Mouse (Mus musculus): ENCODE measurements around the gene Tppp2. TPM values are rescaled to one million over a fixed set of nuclear protein-coding genes. Genes with fewer than 3 reads are reported as not detected.
A peak's percentile ranks its signal among the peaks of the same experiment; 100 is the strongest.

Tppp2 gene
- polyA plus RNA-seq, 2 experiments = not detected

DNA sequence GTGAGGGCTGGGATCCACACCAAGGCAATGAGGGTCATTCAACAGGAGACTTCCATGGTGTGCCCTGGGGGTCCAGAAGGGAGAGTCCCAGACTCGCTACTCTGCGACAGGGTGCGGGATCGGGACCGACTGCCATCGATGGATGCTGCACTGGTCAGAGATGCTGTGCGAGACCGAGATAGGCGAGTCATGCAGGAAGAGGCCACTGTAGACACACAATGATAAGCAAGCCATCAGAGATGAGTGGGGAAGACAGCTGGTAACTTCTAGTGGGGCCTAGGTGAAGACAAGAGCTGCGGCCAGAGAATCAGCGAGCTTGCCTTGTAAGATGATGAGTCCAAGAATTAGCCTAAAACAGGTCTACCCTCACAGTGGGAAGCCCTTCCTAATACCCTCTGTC, 12.1 kb upstream of the Tppp2 start:
- Histone ChIP-seq H3K4me2 (ENCODE audit: low read depth) (peak overlapping the region; percentile 37), H3K27ac (no peak overlapping the region), H3K36me3 (replicated peaks; ENCODE audit: control insufficient read depth, insufficient read depth, low read depth) (no peaks in the 10 kb centered on the region), H3K4me1 (replicated peaks; ENCODE audit: control insufficient read depth in 2 of 2, insufficient read depth in 2 of 2, low read length in 1 of 2) (peaks cover 17 to 30% of the 10 kb centered on the region in 2 experiments), H3K4me3 (ENCODE audit: insufficient read depth in 1 of 2, low read depth in 2 of 2, low read length in 2 of 2) (no peak overlapping the region), H3K9ac (replicated peaks) (peak overlapping the region; percentile 27), H3K9me3 (ENCODE audit: control insufficient read depth, low read length) (no peaks in the 10 kb centered on the region), H3K27me3 (ENCODE audit: control insufficient read depth, insufficient read depth, low read length) (no peaks in the 10 kb centered on the region)
- 20% methylated on average over 11 of the region's 11 CpGs for WGBS (ENCODE audit: insufficient replicate concordance)
- ATAC-seq (ENCODE audit: insufficient read depth) = peak; percentile 74
- no peak for DNase-seq (ENCODE audit: low read depth in 3 of 3, low spot score in 3 of 3)
- TF ChIP-seq EP300 (IDR thresholded peaks at IDR 0.05; ENCODE audit: low read depth) = no peak
- no peak for TF ChIP-seq CTCF (IDR thresholded peaks at IDR 0.05; ENCODE audit: low read depth)

DNA sequence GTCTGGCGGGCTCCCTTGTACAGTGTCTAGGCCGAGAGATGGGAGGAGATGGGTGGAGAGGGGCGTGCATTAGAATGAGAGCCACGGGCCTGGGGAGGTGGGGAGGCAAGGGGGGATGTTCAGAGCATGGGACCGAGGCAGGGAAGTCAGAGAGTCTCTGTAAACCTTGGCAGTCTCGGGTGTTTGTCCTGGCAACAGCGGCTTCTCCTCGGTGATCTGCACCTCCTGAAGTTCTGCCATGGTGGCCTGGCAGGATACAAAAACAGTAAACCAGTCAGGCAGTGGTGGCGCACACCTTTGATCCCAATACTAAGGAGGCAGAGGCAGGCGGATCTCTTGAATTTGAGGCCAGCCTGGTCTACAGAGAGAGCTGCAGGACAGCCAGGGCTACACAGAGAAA, 6.9 kb upstream of the Tppp2 start:
- H3K9me3 ChIP-seq (ENCODE audit: control insufficient read depth, low read length) = no peaks in the 10 kb centered on the region
- H3K27ac ChIP-seq = no peak overlapping the region
- WGBS (ENCODE audit: insufficient replicate concordance) = 67% methylated on average over 10 of the region's 10 CpGs
- ATAC-seq (ENCODE audit: insufficient read depth) = no peak
- no peak for DNase-seq (ENCODE audit: low read depth in 3 of 3, low spot score in 3 of 3)
- TF ChIP-seq EP300 (IDR thresholded peaks at IDR 0.05; ENCODE audit: low read depth) = no peak
- H3K27me3 ChIP-seq (ENCODE audit: control insufficient read depth, insufficient read depth, low read length) = peaks cover 13% of the 10 kb centered on the region
- H3K4me1 ChIP-seq (replicated peaks; ENCODE audit: control insufficient read depth in 2 of 2, insufficient read depth in 2 of 2, low read length in 1 of 2) = peaks cover 14 to 21% of the 10 kb centered on the region in 2 experiments
- H3K4me2 ChIP-seq (ENCODE audit: low read depth) = no peak overlapping the region
- H3K4me3 ChIP-seq (ENCODE audit: insufficient read depth in 1 of 2, low read depth in 2 of 2, low read length in 2 of 2) = no peak overlapping the region
- H3K36me3 ChIP-seq (replicated peaks; ENCODE audit: control insufficient read depth, insufficient read depth, low read depth) = no peaks in the 10 kb centered on the region
- H3K9ac ChIP-seq (replicated peaks) = no peak overlapping the region

DNA sequence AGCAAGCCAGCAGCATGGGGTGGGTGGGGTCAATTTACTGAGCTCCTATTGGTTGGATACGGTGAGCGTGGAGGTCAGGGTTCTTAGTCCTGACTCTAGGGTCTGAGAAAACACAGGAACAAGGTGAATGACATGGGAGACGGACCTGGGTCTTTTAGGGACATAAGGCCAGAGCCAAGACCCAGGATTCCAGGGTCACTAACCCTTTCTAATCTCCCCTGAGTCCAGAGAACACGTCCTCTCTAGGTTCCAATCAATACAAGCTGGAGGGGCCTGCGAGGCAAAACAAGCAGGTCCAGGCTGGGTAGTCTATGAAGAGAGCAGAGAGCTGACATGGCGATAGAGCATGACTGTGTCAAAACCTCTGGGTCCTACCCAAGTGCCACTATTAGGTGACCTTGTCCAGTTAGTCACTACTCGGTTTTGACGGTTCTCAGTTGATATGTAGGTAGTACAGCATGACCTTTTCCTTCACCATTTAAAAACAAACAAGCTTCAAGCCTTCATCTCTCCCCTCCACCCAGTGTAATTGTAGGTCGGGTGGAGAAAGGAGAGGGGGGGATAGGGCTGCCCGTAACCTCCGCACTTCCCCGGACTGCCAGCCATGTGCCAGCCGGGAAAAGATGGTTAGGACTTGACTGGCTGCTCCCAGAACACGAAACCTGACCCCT, 5.7 kb upstream of the Tppp2 start:
- 12% methylated on average over 14 of the region's 14 CpGs for WGBS (ENCODE audit: insufficient replicate concordance)
- H3K27me3 ChIP-seq (ENCODE audit: control insufficient read depth, insufficient read depth, low read length) = peaks cover 13% of the 10 kb centered on the region
- no peaks in the 10 kb centered on the region for H3K36me3 ChIP-seq (replicated peaks; ENCODE audit: control insufficient read depth, insufficient read depth, low read depth)
- no peaks in the 10 kb centered on the region for H3K9me3 ChIP-seq (ENCODE audit: control insufficient read depth, low read length)
- DNase-seq (ENCODE audit: low read depth in 3 of 3, low spot score in 3 of 3) (no peak), ATAC-seq (ENCODE audit: insufficient read depth) (peak; percentile 24; the same call in 1 of the 2 replicates)
- peak overlapping the region; percentile 47; the same call in 1 of the 2 replicates for H3K9ac ChIP-seq (replicated peaks)
- H3K27ac ChIP-seq = no peak overlapping the region
- peaks cover 7 to 9% of the 10 kb centered on the region in 2 experiments; a peak in 3 of 4 replicates for H3K4me1 ChIP-seq (replicated peaks; ENCODE audit: control insufficient read depth in 2 of 2, insufficient read depth in 2 of 2, low read length in 1 of 2)
- H3K4me3 ChIP-seq (ENCODE audit: insufficient read depth in 1 of 2, low read depth in 2 of 2, low read length in 2 of 2) = peak overlapping the region; percentile 29 to 58
- H3K4me2 ChIP-seq (ENCODE audit: low read depth) = peak overlapping the region; percentile 89
- no peak for TF ChIP-seq CTCF (IDR thresholded peaks at IDR 0.05; ENCODE audit: low read depth)
- no peak for TF ChIP-seq EP300 (IDR thresholded peaks at IDR 0.05; ENCODE audit: low read depth)

DNA sequence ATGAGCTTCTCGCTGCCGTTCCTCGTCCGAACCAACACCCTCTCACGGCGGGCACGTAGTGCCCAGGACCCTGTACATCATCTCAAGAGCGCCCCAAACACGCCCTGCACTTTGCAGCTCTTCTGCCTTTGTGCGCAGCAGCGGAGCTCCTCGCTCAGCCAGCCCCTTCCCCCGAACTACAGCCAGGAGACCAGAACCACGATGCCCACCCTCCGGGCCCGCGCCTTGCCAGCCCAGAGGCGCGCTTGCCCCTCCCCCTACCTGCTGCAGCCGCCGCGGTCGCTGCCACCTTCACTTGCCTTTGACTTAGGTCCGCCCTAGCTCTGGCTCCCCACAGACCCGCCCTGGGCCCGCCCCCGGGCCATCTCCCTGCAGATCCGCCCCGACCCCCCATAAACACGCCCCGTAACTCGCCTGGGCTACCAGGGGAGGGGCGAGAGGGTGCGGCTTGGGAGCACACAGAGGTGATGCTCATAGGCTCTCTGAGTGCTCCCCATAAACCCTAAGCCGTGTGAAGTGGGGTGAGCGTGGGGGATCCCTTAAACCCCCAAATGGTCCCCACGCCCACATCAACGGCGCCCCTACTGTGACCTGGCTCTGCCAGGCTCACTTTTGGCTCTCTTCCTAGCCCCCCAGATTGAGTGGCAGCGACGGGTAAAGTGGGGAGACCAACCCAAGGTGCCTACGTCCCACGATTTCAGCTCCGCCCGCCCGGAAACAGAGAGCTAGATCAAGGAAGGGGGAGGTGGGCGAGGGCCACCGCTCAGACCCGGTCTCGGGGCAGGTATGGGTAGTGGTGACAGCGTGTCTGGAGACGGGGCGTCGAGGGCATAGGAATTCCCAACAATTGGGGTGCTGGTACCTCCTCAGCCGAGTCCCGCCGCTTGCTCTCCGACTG, 4.9 kb upstream of the Tppp2 start:
- peak overlapping the region; percentile 29 to 58 for H3K4me3 ChIP-seq (ENCODE audit: insufficient read depth in 1 of 2, low read depth in 2 of 2, low read length in 2 of 2)
- TF ChIP-seq CTCF (IDR thresholded peaks at IDR 0.05; ENCODE audit: low read depth) (no peak), EP300 (IDR thresholded peaks at IDR 0.05; ENCODE audit: low read depth) (no peak)
- peaks cover 13% of the 10 kb centered on the region for H3K27me3 ChIP-seq (ENCODE audit: control insufficient read depth, insufficient read depth, low read length)
- peak in 1 of 3 experiments; percentile 51 for DNase-seq (ENCODE audit: low read depth in 3 of 3, low spot score in 3 of 3)
- no peak overlapping the region for H3K27ac ChIP-seq
- peak overlapping the region; percentile 47 for H3K9ac ChIP-seq (replicated peaks)
- H3K4me1 ChIP-seq (replicated peaks; ENCODE audit: control insufficient read depth in 2 of 2, insufficient read depth in 2 of 2, low read length in 1 of 2) = peaks cover 1 to 5% of the 10 kb centered on the region in 2 experiments; a peak in 3 of 4 replicates
- no peaks in the 10 kb centered on the region for H3K36me3 ChIP-seq (replicated peaks; ENCODE audit: control insufficient read depth, insufficient read depth, low read depth)
- peak; percentile 83 for ATAC-seq (ENCODE audit: insufficient read depth)
- H3K9me3 ChIP-seq (ENCODE audit: control insufficient read depth, low read length) = no peaks in the 10 kb centered on the region
- WGBS (ENCODE audit: insufficient replicate concordance) = 1% methylated on average over 58 of the region's 58 CpGs
- H3K4me2 ChIP-seq (ENCODE audit: low read depth) = peak overlapping the region; percentile 89

All from liver, embryonic 14.5 days (tissue).